Mouse (Mus musculus): ENCODE measurements around the gene Hook2.

Gene Hook2

DNA sequence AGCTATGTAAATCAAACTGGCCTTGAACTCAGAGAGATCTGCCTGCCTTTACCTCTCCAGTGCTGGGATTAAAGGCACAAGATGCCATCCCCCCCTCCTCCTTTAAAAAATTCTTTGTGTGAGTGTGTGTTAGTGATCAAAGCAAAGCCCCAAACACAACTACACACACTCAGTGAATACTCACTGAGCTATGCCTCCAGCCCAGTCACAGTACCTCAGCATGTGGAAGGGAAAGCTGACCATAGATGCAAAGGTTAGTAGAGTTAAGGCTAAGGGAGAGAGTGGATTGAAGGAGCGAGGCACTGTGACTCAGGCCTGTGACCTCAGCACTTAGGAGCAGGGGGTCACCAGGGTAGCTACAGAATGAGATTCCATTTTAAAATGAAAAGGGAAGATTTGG, 17.3 kb upstream of the Hook2 start:
- DNase-seq (ENCODE audit: low read depth, low spot score): no peak

DNA sequence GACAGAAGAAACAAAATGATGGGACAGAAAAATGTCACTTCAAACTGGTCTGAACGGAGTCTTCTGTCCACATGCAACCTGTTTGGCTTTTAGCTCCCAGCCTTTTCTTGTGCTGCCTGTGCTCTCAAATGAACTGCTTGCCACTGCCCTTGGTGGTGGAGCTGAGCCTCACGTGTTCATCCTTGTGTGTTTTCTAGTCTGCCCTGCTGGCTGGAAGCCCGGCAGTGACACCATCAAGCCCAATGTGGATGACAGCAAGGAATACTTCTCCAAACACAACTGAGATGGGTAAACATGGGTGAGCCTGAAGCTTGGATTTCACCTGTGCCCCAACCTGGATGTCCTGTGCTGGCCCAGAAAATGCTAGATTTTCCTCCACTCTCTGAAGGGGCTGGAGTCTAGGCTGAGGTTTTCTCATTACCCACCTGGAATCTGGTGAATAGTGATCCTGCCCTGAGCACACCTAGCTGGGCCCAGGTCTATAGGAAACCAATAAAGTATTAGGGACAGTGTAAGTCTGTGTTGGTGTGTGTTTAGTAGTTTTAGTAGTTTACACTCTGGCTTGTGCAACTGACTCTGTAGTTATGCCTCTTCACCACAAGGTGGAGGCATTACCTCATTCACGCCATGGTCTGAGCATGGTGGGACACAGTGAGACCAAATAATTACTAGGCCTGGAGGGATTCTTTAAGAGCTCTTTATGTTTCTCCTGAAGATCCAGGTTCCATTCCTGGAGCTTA, 16.4 kb upstream of the Hook2 start:
- peak; percentile 81 for DNase-seq (ENCODE audit: low read depth, low spot score)

DNA sequence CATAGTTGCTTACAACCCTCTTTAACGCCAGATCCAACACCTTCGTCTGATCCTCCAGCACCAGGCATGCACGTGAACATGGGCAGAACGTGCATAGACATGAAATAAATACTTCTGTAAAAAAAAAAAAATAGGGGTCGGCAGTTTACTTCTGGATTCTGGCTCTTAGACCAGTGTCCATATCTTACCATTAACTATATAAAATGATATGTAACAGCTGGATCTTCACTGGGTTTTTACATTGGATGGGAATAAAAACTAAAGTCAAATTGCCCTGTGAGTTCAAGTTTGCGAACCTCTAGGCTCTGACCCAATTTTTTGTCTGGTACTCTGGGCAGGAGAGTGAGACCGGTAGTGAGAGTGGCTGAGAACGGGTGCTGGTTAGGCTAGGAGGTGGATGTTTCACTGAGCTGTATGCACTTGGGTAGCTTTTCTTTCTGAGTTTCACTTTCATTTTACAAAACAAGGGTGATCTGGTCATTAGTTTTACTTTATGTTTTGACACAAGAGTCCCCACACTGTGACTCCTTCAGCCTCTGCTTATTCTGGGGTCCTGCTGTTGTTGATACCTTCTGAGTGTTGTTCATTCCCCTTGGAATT, 15.8 kb upstream of the Hook2 start:
- DNase-seq (ENCODE audit: low read depth, low spot score): no peak

DNA sequence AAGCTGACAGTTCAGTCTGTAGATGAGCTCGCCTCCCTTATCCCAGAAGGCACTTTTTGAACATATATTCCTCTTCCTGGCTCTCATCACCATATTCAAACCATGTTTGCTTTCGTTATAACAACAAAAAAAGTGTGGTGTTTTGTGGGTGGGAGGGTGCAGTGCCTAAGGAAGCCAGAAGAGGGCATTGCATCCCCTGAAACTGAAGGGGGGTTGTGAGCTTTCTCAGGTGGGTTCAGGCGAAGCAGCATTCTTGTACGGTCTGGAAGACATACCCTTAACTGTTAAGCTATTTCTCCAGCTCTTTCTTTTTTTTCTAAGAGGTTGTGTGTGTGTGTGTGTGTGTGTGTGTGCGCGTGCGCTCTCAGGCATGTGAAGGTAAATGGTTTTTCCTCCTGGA, 15.0 kb upstream of the Hook2 start:
- DNase-seq (ENCODE audit: low read depth, low spot score): peak; percentile 73

DNA sequence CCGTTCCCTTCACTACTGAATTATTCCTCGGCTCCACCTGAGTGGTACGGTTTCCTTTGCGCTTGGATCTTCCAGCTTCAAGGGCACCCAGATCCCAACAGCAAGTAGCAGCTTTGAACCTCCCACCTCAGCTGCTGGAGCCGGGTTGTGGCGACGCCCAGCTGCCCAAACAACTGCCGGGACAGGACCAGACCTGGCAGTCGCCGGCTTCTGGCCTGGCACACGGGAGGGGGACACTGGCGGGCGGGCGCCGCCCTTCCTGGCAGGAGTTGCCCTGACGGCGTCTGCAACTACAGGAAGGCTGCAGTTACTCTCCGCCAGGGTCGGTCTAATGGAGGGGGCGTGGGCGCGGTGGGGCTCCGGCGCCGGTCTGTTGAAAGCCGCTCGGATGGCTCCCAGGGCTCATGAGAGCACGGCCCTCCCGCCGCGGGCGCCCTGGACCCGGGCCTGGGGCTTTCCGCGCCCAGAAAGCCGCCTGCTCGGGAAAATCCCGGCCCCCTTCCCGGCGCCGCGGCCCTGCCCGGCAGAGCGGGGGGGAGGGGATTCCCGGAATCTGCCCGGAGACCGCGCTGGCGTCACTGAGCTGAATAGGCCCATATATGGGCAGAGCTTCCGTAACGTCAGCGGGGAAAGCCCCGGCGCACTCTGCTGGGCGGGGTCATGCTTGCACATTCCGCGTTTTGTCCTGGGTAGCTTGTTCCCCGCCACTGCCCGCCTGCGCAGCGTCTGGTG, 14.2 kb upstream of the Hook2 start:
- DNase-seq (ENCODE audit: low read depth, low spot score): peak; percentile 97

DNA sequence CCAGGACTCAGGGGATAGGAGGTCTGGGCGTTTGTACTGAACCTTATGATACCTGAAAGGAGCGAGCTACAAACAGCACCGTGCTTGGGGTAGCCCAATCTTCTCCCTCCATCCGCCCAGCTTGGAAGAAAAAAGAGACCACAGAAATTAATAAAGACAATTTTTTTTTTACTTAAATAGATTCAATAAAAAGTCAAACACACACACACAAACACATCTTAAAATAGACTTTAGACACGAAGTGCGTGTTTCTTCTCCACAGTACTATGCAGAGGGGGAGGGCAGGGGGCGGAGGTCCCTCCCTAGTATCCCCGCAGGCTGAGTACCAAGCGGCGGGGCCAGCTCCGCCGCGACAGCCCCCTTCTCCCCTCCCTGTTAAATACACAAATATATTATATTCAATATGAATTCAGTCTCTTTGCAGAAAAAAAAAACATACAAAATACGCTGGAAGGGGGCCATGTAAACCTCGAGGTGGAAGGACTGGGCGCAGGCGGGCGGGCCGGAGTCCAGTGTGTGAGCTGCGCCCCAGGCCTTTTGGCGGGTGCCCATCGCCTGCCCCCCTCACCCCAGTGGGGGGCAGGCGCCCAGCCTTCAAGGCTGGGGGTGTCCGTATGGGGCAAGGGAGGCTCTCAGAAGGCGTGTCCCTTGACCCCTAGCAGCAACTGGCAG, 13.5 kb upstream of the Hook2 start:
- no peak for DNase-seq (ENCODE audit: low read depth, low spot score)

DNA sequence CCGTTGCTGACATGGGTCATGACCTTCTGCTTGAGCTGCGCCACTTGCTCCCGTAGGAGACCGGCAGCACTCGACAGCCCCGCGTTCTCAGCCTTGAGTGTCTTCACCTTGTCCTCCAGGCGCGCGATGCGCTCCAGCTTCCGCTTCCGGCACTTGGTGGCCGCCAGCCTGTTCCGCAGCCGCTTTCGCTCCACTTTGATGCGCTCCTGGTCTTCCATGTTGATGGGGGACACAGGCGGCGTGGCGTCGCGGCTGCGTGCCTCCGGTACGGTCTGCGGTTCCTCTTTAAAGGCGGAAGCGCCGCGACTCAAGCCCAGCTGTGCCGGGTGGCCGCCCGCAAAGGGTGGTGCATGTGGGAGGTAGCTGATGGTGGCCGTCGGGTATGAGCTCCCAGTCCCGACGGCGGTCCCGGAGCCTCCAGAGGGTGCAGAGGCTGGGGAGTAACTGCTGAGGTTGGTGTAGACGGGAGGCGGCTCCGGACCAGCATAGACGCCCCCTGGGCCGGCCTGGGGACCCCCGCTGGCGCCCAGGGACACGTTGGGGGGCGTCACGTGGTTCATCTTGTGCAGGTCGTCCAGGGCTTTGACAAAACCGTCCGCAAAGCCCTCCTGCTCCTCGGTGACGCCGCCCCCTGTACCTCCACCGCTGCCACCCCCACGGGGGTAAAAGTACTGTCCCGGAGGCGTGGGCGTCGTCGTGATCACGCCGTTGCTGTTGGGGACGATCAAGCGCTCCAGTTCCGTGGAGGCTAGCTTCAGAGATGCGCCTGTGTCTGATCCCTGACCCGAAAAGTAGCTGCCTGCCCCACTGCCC, 12.8 kb upstream of the Hook2 start:
- DNase-seq (ENCODE audit: low read depth, low spot score): peak; percentile 74

DNA sequence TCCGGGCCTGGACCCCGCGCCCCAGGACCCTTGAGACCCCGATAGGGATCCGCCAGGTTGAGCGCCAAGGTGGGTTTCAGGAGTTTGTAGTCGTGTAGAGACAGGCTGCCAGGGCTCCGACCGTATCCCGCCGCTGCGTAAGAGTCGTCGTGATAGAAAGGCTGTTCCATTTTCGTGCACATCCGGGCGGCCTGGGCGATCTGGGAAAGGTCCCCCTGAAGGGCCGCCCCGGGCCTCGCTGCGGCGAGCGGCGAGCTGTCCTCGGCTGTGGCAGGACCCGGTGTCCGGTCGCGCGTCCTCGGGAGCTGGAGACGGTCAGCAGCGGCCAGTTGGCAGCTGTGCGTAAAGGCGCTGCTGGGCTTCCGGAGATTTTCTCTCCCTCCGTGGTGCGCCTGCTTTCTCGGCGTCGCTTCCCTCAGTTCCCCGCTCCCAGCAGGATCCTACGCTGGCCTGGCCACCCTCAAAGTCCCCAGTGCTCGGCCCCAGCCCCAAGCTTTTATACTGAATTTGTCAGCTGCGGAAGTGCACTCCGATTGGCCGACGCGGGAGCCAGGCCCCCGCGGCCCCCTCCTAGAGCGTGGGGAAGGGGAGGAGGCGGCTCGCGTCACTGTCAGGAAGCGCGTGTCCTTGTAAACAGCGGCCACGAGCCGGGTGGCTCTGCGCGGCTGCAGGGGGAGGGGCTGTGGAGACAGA, 12.0 kb upstream of the Hook2 start, which contains the start of gene Junb:
Gene Junb (minus strand): TSS at position 471 of the 693 bp plus-strand sequence.
- DNase-seq (ENCODE audit: low read depth, low spot score): peak; percentile 98

DNA sequence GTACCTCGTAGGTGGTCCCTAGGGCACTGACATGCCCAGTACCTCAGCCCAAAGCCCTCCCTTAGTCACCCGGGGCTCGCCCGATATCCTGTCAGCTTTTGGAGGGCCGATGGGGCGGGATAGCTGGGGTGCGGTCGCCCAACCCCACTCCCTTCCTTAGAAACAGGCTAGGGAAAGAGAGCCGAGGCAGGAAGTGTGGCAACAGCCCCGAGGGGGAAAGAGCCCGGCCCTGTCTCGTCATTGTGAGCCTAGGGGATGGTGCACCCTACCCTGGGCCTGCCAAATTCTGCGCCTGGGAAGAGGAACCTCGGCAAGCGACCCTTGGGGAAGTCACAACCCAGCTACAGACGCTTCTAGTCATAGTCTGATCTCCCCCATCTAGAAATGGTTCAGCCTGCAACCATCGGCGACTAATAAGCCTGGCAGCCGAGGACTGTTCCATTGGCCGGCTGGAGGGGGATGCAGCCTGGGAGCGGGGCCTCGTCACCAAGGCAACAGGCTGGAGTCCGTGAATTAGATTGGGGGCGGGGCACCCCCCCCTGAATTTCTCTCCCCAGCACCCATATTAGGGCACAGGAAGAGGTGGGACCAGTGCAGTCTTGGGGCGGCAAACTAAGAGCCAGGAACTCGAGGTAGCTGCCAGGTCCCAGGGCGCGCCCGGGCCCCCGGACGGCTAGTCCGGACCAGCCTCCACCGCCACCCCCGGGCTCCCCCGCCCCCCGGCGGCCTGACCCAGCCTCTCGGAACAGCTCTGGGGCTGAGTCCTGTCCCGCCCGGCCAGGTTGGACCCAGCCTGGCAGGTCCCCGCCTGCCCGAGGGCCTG, 10.6 kb upstream of the Hook2 start:
- peak; percentile 99 for DNase-seq (ENCODE audit: low read depth, low spot score)

DNA sequence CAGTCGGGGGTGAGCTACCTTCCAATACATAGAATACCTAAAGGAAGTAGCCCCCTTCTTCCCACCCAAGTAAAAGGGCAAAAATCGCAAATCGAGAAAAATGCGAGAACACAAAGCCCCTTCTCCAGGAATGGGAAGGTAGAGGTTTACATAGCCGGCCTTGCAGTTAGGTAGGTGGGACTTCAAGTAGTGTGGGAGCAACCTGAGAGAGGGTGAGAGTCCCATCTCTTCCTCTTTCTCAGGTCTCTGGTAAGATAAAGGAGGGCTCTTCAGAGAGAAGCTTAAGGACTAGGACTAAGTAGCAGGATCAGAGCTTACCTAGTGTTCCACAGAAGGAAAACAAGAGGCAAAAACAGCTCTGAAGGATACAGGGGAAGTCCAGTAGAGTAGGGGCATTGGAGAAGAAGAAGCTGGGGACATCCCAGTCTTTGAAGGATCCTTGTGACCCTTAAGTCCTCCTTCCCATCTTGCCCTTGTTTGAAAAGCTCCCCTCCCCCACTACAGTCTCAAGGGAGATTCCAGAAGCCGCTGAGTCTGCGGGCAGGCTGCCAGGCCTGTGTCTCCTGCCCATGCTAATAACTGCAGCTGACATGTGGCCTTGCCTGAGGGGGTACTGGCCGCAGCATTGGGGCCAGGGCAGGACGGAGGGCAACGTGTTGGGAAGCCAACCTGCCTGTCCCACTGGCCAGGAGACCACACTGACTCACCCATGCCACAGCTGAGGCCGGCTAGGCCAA, 9.6 kb upstream of the Hook2 start:
- DNase-seq (ENCODE audit: low read depth, low spot score): peak; percentile 69

DNA sequence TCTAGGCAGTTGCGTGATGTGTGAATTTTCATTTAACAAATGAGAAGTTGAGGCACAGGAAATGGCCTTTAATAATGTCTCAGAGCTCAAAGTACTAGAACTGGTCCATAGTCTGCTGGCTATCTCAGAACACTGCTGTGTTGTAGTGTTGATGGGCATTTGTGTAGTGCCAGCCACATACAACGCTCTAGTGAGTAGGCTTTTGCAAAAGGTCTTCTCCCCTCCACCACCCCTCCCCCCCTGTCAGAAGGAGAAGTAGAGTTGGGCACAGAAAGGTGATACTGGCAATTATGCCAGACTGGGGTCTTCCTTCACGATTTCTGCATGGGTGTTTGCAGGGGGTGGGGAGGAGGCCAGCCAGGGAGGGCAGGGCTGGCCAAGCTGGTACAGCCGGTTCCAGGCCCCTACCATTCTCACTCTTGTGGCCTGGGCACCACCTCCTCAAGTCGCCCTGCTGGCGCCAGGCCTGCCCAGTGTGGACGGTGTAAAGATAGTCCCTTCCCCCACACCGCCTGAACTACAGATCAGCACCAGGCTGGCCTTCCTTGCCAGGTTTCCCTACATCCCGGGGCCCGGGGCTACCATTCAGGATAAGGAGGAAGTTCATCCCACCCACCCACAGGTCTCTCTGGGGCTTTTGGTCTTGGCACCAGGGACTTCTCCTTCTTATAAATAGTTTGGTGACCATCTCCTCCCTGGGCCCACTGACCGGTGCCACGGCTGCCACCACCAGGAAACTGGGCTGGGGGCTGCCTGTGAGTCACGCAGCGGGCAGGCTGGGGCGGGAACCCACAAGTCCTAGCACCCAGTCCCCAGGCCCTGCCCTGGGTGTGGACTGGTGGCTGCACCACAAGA, 8.5 kb upstream of the Hook2 start:
- DNase-seq (ENCODE audit: low read depth, low spot score): no peak

DNA sequence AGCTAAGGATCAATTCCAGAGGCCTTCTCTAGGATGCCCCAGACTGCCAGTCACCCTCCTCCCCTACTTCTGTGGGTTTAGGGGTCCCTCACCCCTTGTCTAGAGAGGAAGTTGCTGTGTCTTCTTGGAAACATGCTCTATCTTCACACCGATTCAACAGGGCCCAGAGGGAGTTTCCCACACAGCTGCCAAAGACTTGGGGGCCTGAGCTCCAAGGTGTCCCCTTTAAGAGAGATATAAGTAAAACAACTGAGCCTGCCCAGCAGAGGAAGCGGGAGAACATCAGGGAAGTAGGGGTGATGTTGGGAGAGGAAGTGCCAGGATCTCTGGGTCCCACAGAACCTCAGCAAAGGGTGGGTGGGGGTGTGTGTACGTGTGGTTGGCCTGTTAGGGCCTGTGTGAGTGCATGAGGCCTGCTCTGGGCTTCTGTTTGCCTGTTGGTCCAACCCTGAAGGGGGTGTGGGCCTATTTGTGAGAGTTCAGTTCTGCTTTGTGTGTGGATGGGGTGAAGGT, 7.8 kb upstream of the Hook2 start:
- no peak for DNase-seq (ENCODE audit: low read depth, low spot score)

DNA sequence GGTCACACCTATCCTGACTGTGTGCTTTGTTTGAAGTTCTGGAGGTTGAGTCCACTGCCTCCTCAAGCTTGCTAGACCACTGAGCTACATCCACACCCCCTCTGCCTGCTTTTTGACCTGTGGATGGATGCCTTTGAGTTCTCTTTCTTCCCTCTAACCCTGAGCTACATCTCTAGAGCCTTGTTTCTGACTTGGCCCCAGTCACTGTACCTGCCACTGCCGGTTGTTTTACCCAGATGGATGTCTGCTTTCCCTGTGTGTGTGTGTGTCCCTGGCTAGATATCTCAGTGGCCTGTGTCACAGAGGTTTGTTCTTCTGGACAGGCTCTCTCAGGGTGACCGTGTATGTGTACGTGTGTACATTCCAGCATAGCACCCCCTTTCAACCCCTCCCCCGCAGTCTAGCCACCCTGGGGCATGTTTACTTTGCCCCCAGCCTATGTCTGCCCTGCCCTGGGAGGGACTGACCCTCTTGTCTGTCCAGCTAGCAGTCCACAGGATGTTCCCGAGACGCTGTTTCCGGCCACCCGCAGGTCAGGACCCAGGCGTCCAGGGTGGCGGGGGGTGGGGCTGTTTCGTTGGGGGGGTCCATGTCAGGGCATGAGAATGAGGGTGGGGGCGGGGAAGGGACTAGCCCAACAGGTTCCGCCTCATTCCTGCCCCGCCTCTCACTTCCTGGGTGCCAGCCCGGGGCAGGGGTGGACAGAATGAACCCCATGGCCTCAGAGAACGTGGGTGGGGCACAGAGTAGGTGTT, 5.9 kb upstream of the Hook2 start:
- DNase-seq (ENCODE audit: low read depth, low spot score): no peak

DNA sequence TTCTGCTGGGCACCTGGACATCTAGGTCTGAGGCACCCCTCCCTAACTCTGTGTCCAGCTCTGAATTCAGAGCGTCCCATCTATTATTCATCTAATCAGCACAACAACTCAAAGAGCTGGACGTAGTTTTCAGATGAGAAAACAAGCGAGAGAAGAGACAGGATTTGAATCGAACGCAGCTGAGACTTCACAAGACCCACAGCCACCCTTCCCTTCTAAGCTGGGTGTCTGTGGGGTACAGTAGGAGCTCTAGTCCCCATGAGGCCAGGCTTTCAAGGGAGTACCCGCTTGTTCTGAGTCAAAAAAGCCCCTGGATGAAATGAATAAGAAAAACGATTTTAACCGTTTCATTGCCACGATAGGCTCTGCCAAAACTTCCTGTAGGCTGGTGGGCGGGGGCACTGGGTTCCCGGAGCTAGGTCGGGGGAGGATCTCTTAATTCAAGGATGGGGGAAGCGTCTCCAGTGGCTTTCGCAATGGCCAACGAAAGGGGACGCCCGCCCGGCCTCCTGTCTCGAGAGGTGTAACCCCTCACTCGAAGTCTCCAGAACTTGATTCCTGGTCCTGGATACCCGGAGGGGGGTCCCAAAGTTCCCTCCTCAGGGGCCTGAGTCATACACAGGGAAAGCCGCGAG, 5.2 kb upstream of the Hook2 start:
- DNase-seq (ENCODE audit: low read depth, low spot score): no peak

DNA sequence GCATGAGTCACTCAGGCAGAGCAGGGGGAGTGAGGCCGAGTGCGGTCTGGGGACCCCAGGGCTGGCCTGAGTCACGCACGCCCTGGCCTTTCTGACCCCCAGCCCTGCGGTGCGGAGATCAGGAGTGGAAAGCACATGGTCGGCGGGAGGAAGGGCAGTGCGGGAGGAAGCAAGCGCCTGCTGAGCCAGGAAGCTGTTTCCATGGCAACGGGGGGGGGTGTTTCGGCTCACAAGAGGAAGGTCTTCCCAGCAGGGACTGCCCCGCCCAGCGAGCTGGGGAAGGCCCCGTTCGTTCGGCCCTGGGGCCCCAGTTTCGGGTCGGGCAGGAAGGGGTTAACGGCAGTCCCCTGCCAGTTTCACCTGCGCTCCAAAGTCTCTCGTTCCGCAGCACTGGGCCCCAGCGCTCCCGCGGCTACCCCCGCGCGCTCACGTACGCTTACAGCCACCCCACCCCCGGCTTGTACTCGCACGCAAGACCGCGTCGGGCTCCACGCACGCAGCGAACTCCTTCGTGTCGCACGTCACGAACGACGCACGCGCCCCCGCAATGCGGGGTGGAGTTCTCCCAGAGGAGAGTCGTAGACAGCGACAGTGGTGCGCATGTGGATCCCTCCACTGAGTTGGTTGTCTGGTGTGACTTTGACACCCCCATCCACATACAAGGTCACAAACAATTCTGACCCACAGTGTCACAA, 4.6 kb upstream of the Hook2 start:
- DNase-seq (ENCODE audit: low read depth, low spot score): peak; percentile 99

DNA sequence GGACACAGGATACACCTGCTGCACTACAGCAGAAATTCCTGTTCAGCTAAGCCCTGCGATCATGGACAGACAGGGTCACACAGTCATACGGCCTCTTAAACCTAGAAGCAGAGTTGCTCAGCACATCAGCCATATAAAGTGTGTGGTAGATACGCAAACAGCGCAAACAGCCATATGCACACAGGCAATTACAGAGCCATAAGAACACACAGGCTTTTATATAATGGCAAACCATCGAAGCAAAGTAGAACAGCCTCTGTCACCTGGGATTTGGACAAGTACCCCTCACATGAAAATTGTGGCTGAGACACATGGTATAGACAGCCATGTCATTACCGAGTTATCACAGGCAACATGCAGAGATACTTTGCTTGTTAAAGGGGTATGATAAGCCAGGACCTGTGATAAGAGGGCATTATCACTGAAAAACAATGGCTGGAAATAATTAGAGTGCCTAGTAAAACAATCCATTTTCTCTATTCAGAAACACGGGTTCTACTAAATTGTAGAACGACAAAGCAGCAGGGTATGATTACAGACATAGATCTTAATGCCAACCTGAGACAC, 3.9 kb upstream of the Hook2 start:
- DNase-seq (ENCODE audit: low read depth, low spot score): no peak

All from brain, adult 2 months (tissue).